Mouse (Mus musculus) midbrain, embryonic 14.5 days (tissue): Measurements from ENCODE around the gene Ptcra. TPM values are rescaled to one million over a fixed set of nuclear protein-coding genes. Genes with fewer than 3 reads are reported as not detected.

Experiments used
- ATAC-seq: fragments of 200-750 bp; cut with Nextera tagmentation; 2 replicates; pipeline ENCODE4 v1.8.0; 2017; ENCODE audit warnings: moderate number of reproducible peaks, moderate library complexity; ENCODE audit not compliant: low FRiP score, low TSS enrichment
- DNase-seq: peaks from one replicate; pipeline ENCODE4 v3.0.0-alpha.2; 2015
- H3K27ac ChIP-seq: fragments of 300-500 bp; sonication (generic); replicated peaks from 2 replicates; pipeline ENCODE4 v1.5.1; 2014; ENCODE audit warnings: mild to moderate bottlenecking, low read depth, low read length, moderate library complexity
- H3K27me3 ChIP-seq: fragments of 300-500 bp; sonication (generic); 2 replicates; pipeline ENCODE4 v1.6.1; 2014; ENCODE audit warnings: low read length, control low read depth, mixed read lengths; ENCODE audit not compliant: control insufficient read depth, insufficient read depth
- H3K36me3 ChIP-seq: fragments of 300-500 bp; sonication (generic); 2 replicates; pipeline ENCODE4 v1.6.1; 2014; ENCODE audit warnings: low read length, control low read depth; ENCODE audit not compliant: control insufficient read depth, insufficient read depth
- H3K4me1 ChIP-seq: fragments of 300-500 bp; sonication (generic); 2 replicates; pipeline ENCODE4 v1.6.1; 2014; ENCODE audit warnings: mild to moderate bottlenecking, antibody characterized with exemption, low read length, control low read depth; ENCODE audit not compliant: control insufficient read depth, insufficient read depth
- H3K4me2 ChIP-seq: fragments of 300-500 bp; sonication (generic); 2 replicates; pipeline ENCODE4 v1.6.1; 2014; ENCODE audit warnings: mild to moderate bottlenecking, low read length, moderate library complexity
- H3K4me3 ChIP-seq: fragments of 300-500 bp; sonication (generic); replicated peaks from 2 replicates; pipeline ENCODE4 v1.5.1; 2014; ENCODE audit warnings: low read depth, low read length
- H3K9ac ChIP-seq: fragments of 300-500 bp; sonication (generic); replicated peaks from 2 replicates; pipeline ENCODE4 v1.6.1; 2014; ENCODE audit warnings: mild to moderate bottlenecking, low read length, moderate library complexity
- H3K9me3 ChIP-seq: fragments of 300-500 bp; sonication (generic); 2 replicates; pipeline ENCODE4 v1.6.1; 2016; ENCODE audit warnings: low read length, control low read depth, mixed read lengths; ENCODE audit not compliant: control insufficient read depth
- WGBS: fragments of 180-500 bp; shearing (Covaris S2); extraction: QIAGEN DNeasy Blood & Tissue Kit; methylation state at CpG from one replicate; pipeline ENCODE4 v1.1.7; 2014; 5-methylcytosine and 5-hydroxymethylcytosine counted together
- polyA plus RNA-seq: library from polyadenylated mRNA; unstranded; fragments of >200 nt; fragmentation: Nextera tagmentation; extraction: Ambion mirVana; gene quantifications from 2 replicates; pipeline ENCODE4 v1.2.1, GENCODE M21; 2014

Ptcra gene
- polyA plus RNA-seq, 1 experiment from 2014 or later: 0.22 TPM

GRCm38 (mm10) chr17:46758753-46759152 lies 4.8 kb downstream of the Ptcra start:
- no peaks in the 10 kb centered on the region for H3K36me3 ChIP-seq
- no peaks in the 10 kb centered on the region for H3K27me3 ChIP-seq
- no peaks in the 10 kb centered on the region for H3K9me3 ChIP-seq
- H3K4me3 ChIP-seq: no peak overlapping the region
- no peak overlapping the region for H3K27ac ChIP-seq
- no peak overlapping the region for H3K9ac ChIP-seq
- no peak for DNase-seq
- WGBS: 81% methylated on average over 12 of the region's 12 CpGs
- no peak for ATAC-seq
- H3K4me1 ChIP-seq: no peaks in the 10 kb centered on the region
- no peak overlapping the region for H3K4me2 ChIP-seq

GRCm38 (mm10) chr17:46751794-46752556 lies 11.5 kb downstream of the Ptcra start, which contains the start of gene Cnpy3:
Gene Cnpy3 (minus strand): TSS chr17:46752214.
- H3K36me3 ChIP-seq: 0 out of 2 replicates have a peak, but pooled peaks cover 4% of the 10 kb centered on the region
- peak within 1 kb of the TSS; percentile 76 for H3K4me3 ChIP-seq
- H3K4me2 ChIP-seq: peak within 1 kb of the TSS; percentile 78
- ATAC-seq (peak; percentile 99), DNase-seq (peak; percentile 100)
- H3K9me3 ChIP-seq: no peaks in the 10 kb centered on the region
- under 1% methylated on average over 58 of the region's 58 CpGs for WGBS
- peak within 1 kb of the TSS; percentile 64 for H3K9ac ChIP-seq
- peaks cover 12% of the 10 kb centered on the region for H3K4me1 ChIP-seq
- peak within 1 kb of the TSS; percentile 86 for H3K27ac ChIP-seq
- no peaks in the 10 kb centered on the region for H3K27me3 ChIP-seq

GRCm38 (mm10) chr17:46751056-46751793 lies 12.3 kb downstream of the Ptcra start:
- H3K9me3 ChIP-seq: no peaks in the 10 kb centered on the region
- peak overlapping the region; percentile 64 for H3K9ac ChIP-seq
- H3K36me3 ChIP-seq: peaks cover 11% of the 10 kb centered on the region; the same call in 1 of the 2 replicates
- H3K27me3 ChIP-seq: no peaks in the 10 kb centered on the region
- H3K27ac ChIP-seq: peak overlapping the region; percentile 86
- 29% methylated on average over 16 of the region's 16 CpGs for WGBS
- peaks cover 12% of the 10 kb centered on the region for H3K4me1 ChIP-seq
- peak overlapping the region; percentile 78 for H3K4me2 ChIP-seq
- ATAC-seq: no peak
- DNase-seq: no peak
- H3K4me3 ChIP-seq: peak overlapping the region; percentile 76

- peaks cover 12% of the 10 kb centered on the region for H3K4me1 ChIP-seq
- WGBS: 94% methylated on average over 4 of the region's 4 CpGs
- H3K36me3 ChIP-seq: peaks cover 11% of the 10 kb centered on the region; the same call in 1 of the 2 replicates
- no peak for DNase-seq
- H3K4me2 ChIP-seq: peak overlapping the region; percentile 78
- no peak overlapping the region for H3K27ac ChIP-seq
- no peak overlapping the region for H3K4me3 ChIP-seq
- H3K27me3 ChIP-seq: no peaks in the 10 kb centered on the region
- H3K9ac ChIP-seq: peak overlapping the region; percentile 64; the same call in 1 of the 2 replicates
- no peak for ATAC-seq
- H3K9me3 ChIP-seq: no peaks in the 10 kb centered on the region
Observed at GRCm38 (mm10) chr17:46750580-46750979, 12.9 kb downstream of the Ptcra start.

GRCm38 (mm10) chr17:46749282-46749681 lies 14.2 kb downstream of the Ptcra start:
- Histone ChIP-seq H3K9me3 (no peaks in the 10 kb centered on the region), H3K36me3 (peaks cover 16% of the 10 kb centered on the region; the same call in 1 of the 2 replicates), H3K4me1 (peaks cover 12% of the 10 kb centered on the region), H3K27me3 (no peaks in the 10 kb centered on the region), H3K4me3 (no peak overlapping the region), H3K9ac (no peak overlapping the region), H3K4me2 (no peak overlapping the region), H3K27ac (no peak overlapping the region)
- ATAC-seq (no peak), DNase-seq (no peak)
- WGBS: 92% methylated on average over 5 of the region's 5 CpGs

GRCm38 (mm10) chr17:46747806-46748205 lies 15.7 kb downstream of the Ptcra start:
- Histone ChIP-seq H3K9ac (no peak overlapping the region), H3K4me2 (no peak overlapping the region), H3K4me1 (peaks cover 12% of the 10 kb centered on the region), H3K27me3 (no peaks in the 10 kb centered on the region), H3K27ac (no peak overlapping the region), H3K9me3 (no peaks in the 10 kb centered on the region), H3K36me3 (peaks cover 24% of the 10 kb centered on the region), H3K4me3 (no peak overlapping the region)
- ATAC-seq (no peak), DNase-seq (no peak)
- WGBS: 92% methylated on average over 2 of the region's 2 CpGs

GRCm38 (mm10) chr17:46747234-46747633 lies 16.3 kb downstream of the Ptcra start:
- no peak overlapping the region for H3K27ac ChIP-seq
- H3K4me2 ChIP-seq: no peak overlapping the region
- H3K4me3 ChIP-seq: no peak overlapping the region
- ATAC-seq: no peak
- H3K9ac ChIP-seq: no peak overlapping the region
- no peaks in the 10 kb centered on the region for H3K9me3 ChIP-seq
- 89% methylated on average over 8 of the region's 8 CpGs for WGBS
- H3K27me3 ChIP-seq: no peaks in the 10 kb centered on the region
- peaks cover 9% of the 10 kb centered on the region for H3K4me1 ChIP-seq
- DNase-seq: no peak
- peaks cover 30% of the 10 kb centered on the region for H3K36me3 ChIP-seq

GRCm38 (mm10) chr17:46745506-46745905 lies 18.0 kb downstream of the Ptcra start:
- WGBS: 69% methylated on average over 2 of the region's 2 CpGs
- H3K4me2 ChIP-seq: no peak overlapping the region
- H3K9me3 ChIP-seq: no peaks in the 10 kb centered on the region
- H3K27me3 ChIP-seq: no peaks in the 10 kb centered on the region
- H3K27ac ChIP-seq: no peak overlapping the region
- no peak overlapping the region for H3K9ac ChIP-seq
- ATAC-seq (no peak), DNase-seq (no peak)
- no peak overlapping the region for H3K4me3 ChIP-seq
- peaks cover 32% of the 10 kb centered on the region for H3K36me3 ChIP-seq
- no peaks in the 10 kb centered on the region; the same call in 1 of the 2 replicates for H3K4me1 ChIP-seq
